Mouse (Mus musculus): ENCODE measurements around the gene Vav2. TPM values are rescaled to one million over a fixed set of nuclear protein-coding genes. Genes with fewer than 3 reads are reported as not detected.

Vav2 gene
- polyA plus RNA-seq, 1 experiment = 48.0 TPM

DNA sequence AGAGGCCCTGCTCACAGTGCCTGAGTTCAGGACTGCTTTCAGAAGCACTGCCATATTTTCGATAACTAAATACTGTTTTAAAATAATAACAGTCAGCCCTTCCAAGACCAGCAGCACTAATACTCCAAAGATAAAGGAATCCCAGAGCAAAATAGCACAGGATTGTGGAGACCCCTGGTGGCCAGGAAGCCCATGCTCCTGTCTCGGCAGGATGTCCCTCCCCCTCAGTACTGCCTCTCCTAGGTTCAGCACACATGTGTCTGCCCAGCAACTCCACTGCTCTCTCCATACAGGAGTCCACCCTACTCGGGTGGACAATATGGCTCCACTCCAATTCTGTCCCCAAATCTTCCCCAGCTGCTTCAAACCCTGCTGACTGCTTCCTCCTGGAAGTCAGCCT is 191.1 kb downstream of the Vav2 start:
- H3K27me3 ChIP-seq (ENCODE audit: control insufficient read depth, insufficient read depth, low read length) = no peaks in the 10 kb centered on the region
- H3K4me3 ChIP-seq (ENCODE audit: control insufficient read depth, insufficient read depth, low read length) = no peak overlapping the region
- H3K27ac ChIP-seq (ENCODE audit: control insufficient read depth, insufficient read depth, low read length) = no peak overlapping the region
- DNase-seq = peak; percentile 75
- WGBS = 13% methylated on average over 3 of the region's 3 CpGs
- H3K4me1 ChIP-seq (replicated peaks; ENCODE audit: control insufficient read depth, insufficient read depth, low read length) = no peaks in the 10 kb centered on the region
- H3K36me3 ChIP-seq (ENCODE audit: control insufficient read depth, insufficient read depth, low read length) = no peaks in the 10 kb centered on the region
- TF ChIP-seq POLR2A (IDR thresholded peaks at IDR 0.05; ENCODE audit: control insufficient read depth, extremely low read depth, insufficient read depth, low read length, poor library complexity) (no peak), CTCF (IDR thresholded peaks at IDR 0.05; ENCODE audit: borderline replicate concordance, control insufficient read depth, extremely low read depth, insufficient read depth, low read length, poor library complexity) (peak; percentile 62; the same call in 1 of the 2 replicates)

DNA sequence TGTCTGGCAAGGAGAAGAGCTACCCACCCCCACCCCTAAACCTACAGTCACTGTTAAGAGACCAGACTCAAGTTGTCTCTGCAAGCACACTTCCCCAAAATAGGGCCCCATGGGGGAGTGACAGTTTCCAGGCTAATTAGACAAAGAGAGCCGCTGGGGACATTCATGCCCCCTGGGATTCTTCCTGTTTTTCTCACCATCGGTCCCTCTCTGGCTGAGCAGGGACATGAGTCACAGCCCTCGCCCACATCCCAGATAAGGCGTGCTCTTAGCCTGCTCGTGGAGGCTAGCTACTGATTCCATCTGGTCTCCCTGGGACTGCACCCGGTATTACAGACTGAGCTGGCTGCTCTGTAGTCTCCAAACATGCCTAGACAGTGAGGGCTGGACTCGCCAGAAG is 194.5 kb downstream of the Vav2 start:
- no peaks in the 10 kb centered on the region for H3K27me3 ChIP-seq (ENCODE audit: control insufficient read depth, insufficient read depth, low read length)
- 56% methylated on average over 7 of the region's 7 CpGs for WGBS
- no peak overlapping the region for H3K4me3 ChIP-seq (ENCODE audit: control insufficient read depth, insufficient read depth, low read length)
- TF ChIP-seq POLR2A (IDR thresholded peaks at IDR 0.05; ENCODE audit: control insufficient read depth, extremely low read depth, insufficient read depth, low read length, poor library complexity) = no peak
- TF ChIP-seq CTCF (IDR thresholded peaks at IDR 0.05; ENCODE audit: borderline replicate concordance, control insufficient read depth, extremely low read depth, insufficient read depth, low read length, poor library complexity) = no peak
- H3K27ac ChIP-seq (ENCODE audit: control insufficient read depth, insufficient read depth, low read length) = no peak overlapping the region
- 0 out of 2 replicates have a peak, but pooled peaks cover 3% of the 10 kb centered on the region for H3K4me1 ChIP-seq (replicated peaks; ENCODE audit: control insufficient read depth, insufficient read depth, low read length)
- DNase-seq = no peak
- no peaks in the 10 kb centered on the region for H3K36me3 ChIP-seq (ENCODE audit: control insufficient read depth, insufficient read depth, low read length)

- no peak for DNase-seq
- WGBS = 100% methylated on average over 2 of the region's 2 CpGs
- TF ChIP-seq CTCF (IDR thresholded peaks at IDR 0.05; ENCODE audit: borderline replicate concordance, control insufficient read depth, extremely low read depth, insufficient read depth, low read length, poor library complexity) (no peak), POLR2A (IDR thresholded peaks at IDR 0.05; ENCODE audit: control insufficient read depth, extremely low read depth, insufficient read depth, low read length, poor library complexity) (no peak)
- Histone ChIP-seq H3K27ac (ENCODE audit: control insufficient read depth, insufficient read depth, low read length) (no peak overlapping the region), H3K27me3 (ENCODE audit: control insufficient read depth, insufficient read depth, low read length) (no peaks in the 10 kb centered on the region), H3K4me3 (ENCODE audit: control insufficient read depth, insufficient read depth, low read length) (no peak overlapping the region), H3K36me3 (ENCODE audit: control insufficient read depth, insufficient read depth, low read length) (no peaks in the 10 kb centered on the region), H3K4me1 (replicated peaks; ENCODE audit: control insufficient read depth, insufficient read depth, low read length) (0 out of 2 replicates have a peak, but pooled peaks cover 3% of the 10 kb centered on the region)
Measured at GRCm38 (mm10) chr2:27229481-27230105, 197.2 kb downstream of the Vav2 start.

DNA sequence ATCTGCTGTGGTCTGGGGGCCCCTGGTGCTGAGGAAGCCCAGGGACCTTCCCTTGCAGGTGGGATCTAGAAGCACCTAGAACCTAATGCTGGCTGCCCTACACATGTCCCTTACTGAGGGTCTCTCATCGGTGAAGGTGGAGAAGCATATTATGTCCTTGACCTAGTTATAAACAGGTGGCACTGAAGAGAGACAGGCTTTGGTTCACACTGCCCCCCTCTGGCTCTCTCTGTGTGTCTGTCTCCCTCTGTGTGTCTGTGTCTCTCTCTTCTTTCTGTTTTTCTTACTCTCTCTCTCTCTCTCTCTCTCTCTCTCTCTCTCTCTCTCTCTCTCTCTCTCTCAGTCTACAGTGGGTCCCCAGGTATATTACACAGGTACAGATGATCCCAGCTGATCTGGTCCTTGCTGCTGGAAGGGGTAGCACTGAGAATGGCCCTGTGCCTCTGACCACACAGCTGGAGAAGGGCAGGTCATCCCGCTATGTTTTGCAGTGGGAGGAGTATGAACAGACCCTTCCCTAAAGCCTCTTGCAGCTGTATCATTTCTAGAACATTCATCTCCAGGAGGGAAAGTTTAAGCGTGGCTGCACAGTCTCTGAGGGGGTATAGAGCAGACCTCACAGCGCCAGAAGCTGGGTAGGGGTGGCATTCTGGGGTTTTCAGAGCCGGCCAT is 197.9 kb downstream of the Vav2 start:
- Histone ChIP-seq H3K4me1 (replicated peaks; ENCODE audit: control insufficient read depth, insufficient read depth, low read length) (0 out of 2 replicates have a peak, but pooled peaks cover 3% of the 10 kb centered on the region), H3K27me3 (ENCODE audit: control insufficient read depth, insufficient read depth, low read length) (no peaks in the 10 kb centered on the region), H3K36me3 (ENCODE audit: control insufficient read depth, insufficient read depth, low read length) (no peaks in the 10 kb centered on the region), H3K4me3 (ENCODE audit: control insufficient read depth, insufficient read depth, low read length) (no peak overlapping the region), H3K27ac (ENCODE audit: control insufficient read depth, insufficient read depth, low read length) (no peak overlapping the region)
- TF ChIP-seq CTCF (IDR thresholded peaks at IDR 0.05; ENCODE audit: borderline replicate concordance, control insufficient read depth, extremely low read depth, insufficient read depth, low read length, poor library complexity) (no peak), POLR2A (IDR thresholded peaks at IDR 0.05; ENCODE audit: control insufficient read depth, extremely low read depth, insufficient read depth, low read length, poor library complexity) (no peak)
- WGBS = 67% methylated on average over 5 of the region's 5 CpGs
- DNase-seq = peak; percentile 53

DNA sequence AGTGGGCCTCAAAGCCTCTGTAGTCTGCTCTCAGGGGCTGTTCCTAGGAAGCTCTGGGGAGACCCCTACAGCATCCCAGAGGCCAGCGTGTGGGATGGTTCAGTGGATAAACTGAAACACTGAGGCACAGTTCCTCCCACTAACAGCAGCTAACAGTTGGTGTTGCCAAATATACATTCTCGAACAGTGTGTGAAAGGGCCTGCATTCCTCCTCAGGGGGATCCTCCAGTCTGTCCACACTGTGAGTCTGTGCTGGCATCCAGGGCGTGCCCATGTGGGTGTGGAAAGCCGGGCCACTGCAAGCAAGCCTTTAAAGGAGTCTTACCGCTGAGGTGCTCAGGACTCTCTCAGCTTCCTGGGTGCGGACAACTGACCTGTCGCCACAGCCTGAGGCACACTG is 200.3 kb downstream of the Vav2 start:
- TF ChIP-seq CTCF (IDR thresholded peaks at IDR 0.05; ENCODE audit: borderline replicate concordance, control insufficient read depth, extremely low read depth, insufficient read depth, low read length, poor library complexity) = no peak
- no peak for TF ChIP-seq POLR2A (IDR thresholded peaks at IDR 0.05; ENCODE audit: control insufficient read depth, extremely low read depth, insufficient read depth, low read length, poor library complexity)
- WGBS = 95% methylated on average over 7 of the region's 7 CpGs

DNA sequence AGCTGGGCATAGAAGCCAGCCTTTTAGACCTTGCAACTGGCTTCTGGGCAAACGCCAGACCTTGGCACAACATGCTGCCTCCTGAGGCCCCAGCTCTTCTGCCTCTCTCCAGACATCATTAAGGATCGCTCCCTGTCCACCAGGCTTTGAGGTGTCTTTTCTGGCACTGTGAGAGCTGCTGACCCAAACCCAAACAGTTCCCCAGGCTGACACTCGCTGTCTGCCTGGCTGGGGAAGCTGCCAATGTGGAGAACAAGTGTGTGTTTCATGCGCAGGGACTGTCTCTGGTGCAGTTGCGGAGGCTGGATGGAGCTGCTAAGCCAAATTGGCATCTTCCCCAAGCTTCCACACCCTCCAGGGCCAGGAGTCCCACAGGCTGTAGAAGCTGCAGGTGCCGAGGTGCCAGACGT is 203.8 kb downstream of the Vav2 start:
- no peak for DNase-seq
- Histone ChIP-seq H3K4me1 (replicated peaks; ENCODE audit: control insufficient read depth, insufficient read depth, low read length) (no peaks in the 10 kb centered on the region), H3K4me3 (ENCODE audit: control insufficient read depth, insufficient read depth, low read length) (no peak overlapping the region), H3K27ac (ENCODE audit: control insufficient read depth, insufficient read depth, low read length) (no peak overlapping the region), H3K27me3 (ENCODE audit: control insufficient read depth, insufficient read depth, low read length) (no peaks in the 10 kb centered on the region), H3K36me3 (ENCODE audit: control insufficient read depth, insufficient read depth, low read length) (no peaks in the 10 kb centered on the region)
- 97% methylated on average over 7 of the region's 7 CpGs for WGBS
- no peak for TF ChIP-seq POLR2A (IDR thresholded peaks at IDR 0.05; ENCODE audit: control insufficient read depth, extremely low read depth, insufficient read depth, low read length, poor library complexity)
- TF ChIP-seq CTCF (IDR thresholded peaks at IDR 0.05; ENCODE audit: borderline replicate concordance, control insufficient read depth, extremely low read depth, insufficient read depth, low read length, poor library complexity) = no peak

More for the DNA sequence above, 200.3 kb downstream of the Vav2 start:
- Histone ChIP-seq H3K36me3 (ENCODE audit: control insufficient read depth, insufficient read depth, low read length) (no peaks in the 10 kb centered on the region), H3K27me3 (ENCODE audit: control insufficient read depth, insufficient read depth, low read length) (no peaks in the 10 kb centered on the region), H3K4me1 (replicated peaks; ENCODE audit: control insufficient read depth, insufficient read depth, low read length) (0 out of 2 replicates have a peak, but pooled peaks cover 3% of the 10 kb centered on the region), H3K27ac (ENCODE audit: control insufficient read depth, insufficient read depth, low read length) (no peak overlapping the region), H3K4me3 (ENCODE audit: control insufficient read depth, insufficient read depth, low read length) (no peak overlapping the region)
- DNase-seq = no peak

All from thymus, adult 2 months (tissue).